Mouse (Mus musculus) myocyte (in vitro differentiated cells): ENCODE results near the gene Olfm4. TPM values are rescaled to one million over a fixed set of nuclear protein-coding genes. Genes with fewer than 3 reads are reported as not detected.

Experiments
- H3K27me3 ChIP-seq: one replicate; pipeline ENCODE4 v1.6.1; 2011; ENCODE audit not compliant: control insufficient read depth, insufficient read depth, insufficient read length
- H3K36me3 ChIP-seq: one replicate; pipeline ENCODE4 v1.6.1; 2011; ENCODE audit not compliant: control insufficient read depth, insufficient read depth
- H3K4me2 ChIP-seq: one replicate; pipeline ENCODE4 v1.6.1; 2011; ENCODE audit warnings: low read depth, control low read depth
- H3K4me3 ChIP-seq: one replicate; pipeline ENCODE4 v1.5.1; 2011; ENCODE audit warnings: mild to moderate bottlenecking, control low read depth, moderate library complexity
- H3K79me2 ChIP-seq: one replicate; pipeline ENCODE4 v1.6.1; 2011; ENCODE audit not compliant: control insufficient read depth, insufficient read depth
- H3ac ChIP-seq: one replicate; pipeline ENCODE4 v1.6.1; 2011; ENCODE audit not compliant: control insufficient read depth, insufficient read length
- CEBPB ChIP-seq: IDR thresholded peaks from 2 replicates; pipeline ENCODE4 v1.6.1; 2011; ENCODE audit warnings: mild to moderate bottlenecking, moderate library complexity; ENCODE audit not compliant: poor library complexity, insufficient read depth, severe bottlenecking
- E2F4 ChIP-seq: IDR thresholded peaks from one replicate; pipeline ENCODE4 v1.6.1; 2011; ENCODE audit warnings: mild to moderate bottlenecking, control low read depth, moderate library complexity; ENCODE audit not compliant: insufficient read depth
- MAX ChIP-seq: IDR thresholded peaks from one replicate; pipeline ENCODE4 v1.6.1; 2011; ENCODE audit warnings: low read depth, mild to moderate bottlenecking, control low read depth
- MYOD1 ChIP-seq, 3 experiments: IDR thresholded peaks; one replicate each; pipeline ENCODE4 v1.6.1; 2011; ENCODE audit warnings: control low read depth in 2 of 3, low read depth in 2 of 3, mild to moderate bottlenecking in 2 of 3, moderate library complexity in 1 of 3; ENCODE audit not compliant: insufficient read length in 2 of 3, control insufficient read depth in 1 of 3
- MYOG ChIP-seq, 3 experiments: IDR thresholded peaks; one replicate each; pipeline ENCODE4 v1.6.1; 2011; ENCODE audit warnings: control low read depth in 2 of 3, low read depth in 2 of 3, mild to moderate bottlenecking in 2 of 3; ENCODE audit not compliant: insufficient read length in 2 of 3, control insufficient read depth in 1 of 3, insufficient read depth in 1 of 3
- POLR2A ChIP-seq: IDR thresholded peaks from one replicate; pipeline ENCODE4 v1.6.1; 2011; ENCODE audit warnings: low read depth, mild to moderate bottlenecking, control low read depth, moderate library complexity; ENCODE audit not compliant: insufficient read length
- POLR2AphosphoS2 ChIP-seq: IDR thresholded peaks from one replicate; pipeline ENCODE4 v1.6.1; 2011; ENCODE audit warnings: low read depth, control low read depth; ENCODE audit not compliant: insufficient read length
- REST ChIP-seq: IDR thresholded peaks from one replicate; pipeline ENCODE4 v1.6.1; 2011; ENCODE audit warnings: mild to moderate bottlenecking, control low read depth, moderate library complexity; ENCODE audit not compliant: insufficient read depth, insufficient read length
- SRF ChIP-seq: IDR thresholded peaks from one replicate; pipeline ENCODE4 v1.6.1; 2011; ENCODE audit warnings: low read depth; ENCODE audit not compliant: control insufficient read depth, insufficient read length
- TCF12 ChIP-seq: IDR thresholded peaks from one replicate; pipeline ENCODE4 v1.6.1; 2011; ENCODE audit warnings: mild to moderate bottlenecking, control low read depth; ENCODE audit not compliant: poor library complexity, insufficient read depth, severe bottlenecking
- TCF3 ChIP-seq: IDR thresholded peaks from one replicate; pipeline ENCODE4 v1.6.1; 2011; ENCODE audit warnings: low read depth, control low read depth; ENCODE audit not compliant: insufficient read length
- USF1 ChIP-seq: IDR thresholded peaks from one replicate; pipeline ENCODE4 v1.6.1; 2011; ENCODE audit warnings: low read depth, mild to moderate bottlenecking, control low read depth, moderate library complexity
- polyA plus RNA-seq: library from polyadenylated mRNA; unstranded; fragments of >200 nt; fragmentation: generic; extraction: Trizol; gene quantifications from one replicate; pipeline ENCODE4 v1.2.1, GENCODE M21; 2012; ENCODE audit warnings: missing spikeins

Gene Olfm4
- polyA plus RNA-seq, 1 experiment = not detected

- Histone ChIP-seq H3K27me3 (no peaks in the 10 kb centered on the region), H3K79me2 (no peaks in the 10 kb centered on the region), H3K4me3 (no peak overlapping the region), H3K4me2 (no peak overlapping the region), H3K36me3 (no peaks in the 10 kb centered on the region), H3ac (no peak overlapping the region)
- TF ChIP-seq CEBPB = no peak
- TF ChIP-seq MYOG (IDR thresholded peaks at IDR 0.05; ENCODE audit: control insufficient read depth in 1 of 3, insufficient read depth in 1 of 3, insufficient read length in 2 of 3, low read depth in 2 of 3) = no peak
- no peak for TF ChIP-seq SRF
- TF ChIP-seq MAX = no peak
- TF ChIP-seq POLR2AphosphoS2 = no peak
- TF ChIP-seq POLR2A = no peak
- no peak for TF ChIP-seq MYOD1 (IDR thresholded peaks at IDR 0.05; ENCODE audit: control insufficient read depth in 1 of 3, insufficient read length in 2 of 3, low read depth in 2 of 3)
- TF ChIP-seq USF1 = no peak
- TF ChIP-seq TCF12 = no peak
- TF ChIP-seq TCF3 = no peak
- no peak for TF ChIP-seq E2F4
- no peak for TF ChIP-seq REST
Observed at GRCm38 (mm10) chr14:79981437-79981836, 2.4 kb upstream of the Olfm4 start.

DNA sequence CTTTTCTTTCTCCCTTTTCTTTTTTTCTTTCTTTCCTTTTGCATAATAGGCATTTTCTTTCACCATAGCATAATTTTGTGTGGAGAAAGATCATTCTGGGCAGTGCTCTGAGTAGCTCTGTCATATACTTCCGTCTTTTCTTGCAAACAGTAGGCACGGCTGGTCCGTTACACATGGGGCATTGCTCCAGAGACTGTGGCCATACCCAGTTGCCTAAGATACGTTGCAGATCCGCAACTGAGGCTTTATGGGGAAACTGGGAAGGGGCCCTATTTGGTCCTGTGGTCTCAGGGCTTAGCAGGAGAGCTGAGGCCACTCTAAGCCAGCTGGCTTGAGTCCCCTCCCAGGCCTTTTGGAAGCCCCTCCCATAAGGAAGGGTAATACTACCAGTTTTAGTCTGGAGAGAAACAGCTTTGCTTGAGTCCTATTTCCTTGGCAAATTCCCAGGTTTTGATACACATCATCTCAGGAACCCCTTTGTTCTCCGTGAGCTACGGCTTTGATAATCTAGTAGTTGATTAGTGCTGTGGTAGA is 1.3 kb downstream of the Olfm4 start:
- Histone ChIP-seq H3K4me2 (no peak overlapping the region), H3K4me3 (no peak overlapping the region), H3K27me3 (no peaks in the 10 kb centered on the region), H3ac (no peak overlapping the region), H3K36me3 (no peaks in the 10 kb centered on the region), H3K79me2 (no peaks in the 10 kb centered on the region)
- TF ChIP-seq REST (no peak), TCF12 (no peak), TCF3 (no peak), CEBPB (no peak), POLR2AphosphoS2 (no peak), MAX (no peak), MYOG (IDR thresholded peaks at IDR 0.05; ENCODE audit: control insufficient read depth in 1 of 3, insufficient read depth in 1 of 3, insufficient read length in 2 of 3, low read depth in 2 of 3) (no peak), USF1 (no peak), E2F4 (no peak), POLR2A (no peak), MYOD1 (IDR thresholded peaks at IDR 0.05; ENCODE audit: control insufficient read depth in 1 of 3, insufficient read length in 2 of 3, low read depth in 2 of 3) (no peak), SRF (no peak)

DNA sequence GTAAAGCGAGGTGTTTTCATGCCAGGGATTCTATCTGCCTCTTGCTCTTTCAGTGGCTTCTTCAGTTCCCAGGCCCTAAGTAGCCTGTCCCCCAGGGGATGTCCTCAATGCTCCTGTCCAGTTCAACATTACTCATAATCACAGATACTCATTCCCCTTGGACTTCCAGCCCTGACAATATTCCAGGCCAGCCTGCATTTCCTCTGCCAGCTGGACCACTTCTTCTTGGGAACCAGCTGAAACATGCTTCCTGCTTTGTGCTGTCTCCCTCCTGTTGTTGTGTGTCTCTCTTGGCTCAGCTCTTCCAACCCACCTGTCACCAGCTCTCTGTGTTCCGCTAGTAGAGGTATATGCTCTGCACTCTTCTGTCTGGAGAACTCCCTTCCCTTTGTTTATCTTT is 1.8 kb downstream of the Olfm4 start:
- Histone ChIP-seq H3ac (no peak overlapping the region), H3K79me2 (no peaks in the 10 kb centered on the region), H3K4me2 (no peak overlapping the region), H3K27me3 (no peaks in the 10 kb centered on the region), H3K4me3 (no peak overlapping the region), H3K36me3 (no peaks in the 10 kb centered on the region)
- TF ChIP-seq MAX (no peak), MYOD1 (IDR thresholded peaks at IDR 0.05; ENCODE audit: control insufficient read depth in 1 of 3, insufficient read length in 2 of 3, low read depth in 2 of 3) (no peak), REST (no peak), POLR2AphosphoS2 (no peak), TCF12 (no peak), POLR2A (no peak), MYOG (IDR thresholded peaks at IDR 0.05; ENCODE audit: control insufficient read depth in 1 of 3, insufficient read depth in 1 of 3, insufficient read length in 2 of 3, low read depth in 2 of 3) (no peak), CEBPB (no peak), USF1 (no peak), SRF (no peak), E2F4 (no peak), TCF3 (no peak)

GRCm38 (mm10) chr14:79986831-79987230 is 3.0 kb downstream of the Olfm4 start:
- H3K36me3 ChIP-seq = no peaks in the 10 kb centered on the region
- no peaks in the 10 kb centered on the region for H3K27me3 ChIP-seq
- no peak overlapping the region for H3K4me3 ChIP-seq
- H3K79me2 ChIP-seq = no peaks in the 10 kb centered on the region
- TF ChIP-seq POLR2AphosphoS2 = no peak
- TF ChIP-seq E2F4 = no peak
- TF ChIP-seq REST = no peak
- no peak for TF ChIP-seq MYOD1 (IDR thresholded peaks at IDR 0.05; ENCODE audit: control insufficient read depth in 1 of 3, insufficient read length in 2 of 3, low read depth in 2 of 3)
- TF ChIP-seq TCF12 = no peak
- no peak overlapping the region for H3K4me2 ChIP-seq
- no peak overlapping the region for H3ac ChIP-seq

- Histone ChIP-seq H3K36me3 (no peaks in the 10 kb centered on the region), H3K79me2 (no peaks in the 10 kb centered on the region), H3ac (no peak overlapping the region), H3K27me3 (no peaks in the 10 kb centered on the region), H3K4me2 (no peak overlapping the region), H3K4me3 (no peak overlapping the region)
- TF ChIP-seq CEBPB (no peak), POLR2AphosphoS2 (no peak), SRF (no peak), E2F4 (no peak), TCF3 (no peak)
Observed at GRCm38 (mm10) chr14:79989785-79990184, 5.9 kb downstream of the Olfm4 start.
